Mouse (Mus musculus): ENCODE measurements around the gene Btbd9.

DNA sequence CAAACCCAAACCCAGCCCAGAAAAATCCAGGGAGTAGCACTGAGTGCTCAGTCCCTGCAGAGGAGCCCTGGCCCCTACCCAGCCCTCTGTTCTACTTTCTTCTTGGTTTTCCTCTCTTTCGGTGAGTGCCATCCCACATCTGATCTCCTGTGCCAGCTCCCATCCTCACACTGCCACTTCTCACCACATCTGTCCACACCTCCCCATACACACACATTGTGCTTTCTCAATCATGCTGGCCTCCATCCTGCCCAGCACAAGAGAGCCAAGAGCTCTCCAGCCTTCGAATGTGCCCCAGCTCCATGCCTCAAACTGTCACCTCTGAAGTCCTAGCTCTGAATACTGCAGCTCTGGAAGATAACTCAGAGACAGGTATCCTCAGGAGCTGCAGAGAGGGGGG, 271.5 kb downstream of the Btbd9 start:
- no peak for TF ChIP-seq CTCF (IDR thresholded peaks at IDR 0.05; ENCODE audit: control insufficient read depth, insufficient read depth, low read length)
- no peak for TF ChIP-seq POLR2A (IDR thresholded peaks at IDR 0.05; ENCODE audit: borderline replicate concordance, control insufficient read depth, low read depth, low read length)
